8 mouse cellular contexts compared by ENCODE assay signal in the genomic region with DNA sequence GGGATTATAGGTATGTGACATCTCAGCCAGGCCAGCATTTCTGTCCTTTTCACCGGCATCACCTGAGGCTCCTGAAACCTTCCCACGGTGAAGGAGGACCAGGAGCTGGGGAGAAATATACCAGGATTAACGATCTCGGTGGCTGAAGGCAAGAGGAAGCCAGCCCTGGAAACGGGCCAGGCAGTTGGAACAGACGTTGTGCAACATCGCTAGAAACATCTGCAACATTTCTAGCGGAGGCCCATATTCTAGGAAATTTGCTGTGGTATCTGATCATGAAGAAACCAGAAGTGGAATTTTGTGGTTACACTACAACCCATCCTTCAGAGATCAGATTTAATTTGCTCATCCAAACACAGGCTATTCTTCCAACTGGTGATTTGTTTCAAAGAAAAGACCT. TPM values are rescaled to one million over a fixed set of nuclear protein-coding genes. Genes with fewer than 3 reads are reported as not detected.
DNase-seq lines count a peak whose midpoint lies in the region; ATAC-seq and TF ChIP-seq lines count a peak whose summit lies in the region.

No protein-coding gene starts in this region.

- intact Hi-C loops in left cerebral cortex, adult 2 months (cut with DNase I), result no loop called here
- intact Hi-C loops in gastrocnemius, postnatal 36 days (cut with DNase I), result no loop called here

- no peaks in the 10 kb centered on the region for H3K9me3 ChIP-seq in liver, embryonic 13.5 days (replicated peaks)

- TF ChIP-seq CTCF in left cerebral cortex, adult 2 months (IDR thresholded peaks at IDR 0.05), result no peak

- H3K4me3 ChIP-seq in left cerebral cortex, adult 2 months, result no peak overlapping the region
- no peak overlapping the region for H3K4me3 ChIP-seq in liver, embryonic 13.5 days (replicated peaks)

- ATAC-seq in liver, embryonic 13.5 days (ENCODE audit: low read depth), result no peak

- no peaks in the 10 kb centered on the region for H3K36me3 ChIP-seq in liver, embryonic 13.5 days

- WGBS in liver, embryonic 13.5 days (ENCODE audit: insufficient replicate concordance), result 16% methylated on average over 8 of the region's 8 CpGs

- H3K27ac ChIP-seq in left cerebral cortex, adult 2 months, result peak overlapping the region; percentile 7; the same call in 1 of the 2 replicates
- H3K27ac ChIP-seq in liver, embryonic 13.5 days, result no peak overlapping the region

- H3K27me3 ChIP-seq in liver, embryonic 13.5 days, result no peaks in the 10 kb centered on the region

- no peak for DNase-seq in left cerebral cortex, adult 2 months (ENCODE audit: extremely low spot score in 1 of 2, low spot score in 2 of 2)
- DNase-seq in left cerebral cortex, adult 9 months (ENCODE audit: low spot score in 2 of 2), result no peak
- DNase-seq in adrenal gland, adult (ENCODE audit: inconsistent age in 2 of 2, low spot score in 1 of 2), result peak; percentile 73 to 93
- peak; percentile 73 to 79 for DNase-seq in gastrocnemius, postnatal 36 days
- DNase-seq in liver, embryonic 13.5 days, result peak; percentile 11
- peak; percentile 71 for DNase-seq in skeletal muscle tissue, adult 2 months (ENCODE audit: low read depth, low spot score)
- DNase-seq in cerebellum, postnatal 36 days, result no peak
- no peak for DNase-seq in natural killer cell, adult 2 months (ENCODE audit: low spot score in 2 of 2)

- H3K4me2 ChIP-seq in liver, embryonic 13.5 days, result 0 out of 2 replicates have a peak overlapping the region, but pooled peaks have one; percentile 10

- peaks cover 94% of the 10 kb centered on the region for H3K4me1 ChIP-seq in liver, embryonic 13.5 days (replicated peaks)

- no peak overlapping the region for H3K9ac ChIP-seq in liver, embryonic 13.5 days

RNA-seq across cellular contexts. Expression of a gene that starts 38.1 kb away (rescaled TPM):
- total RNA-seq in left cerebral cortex, adult 2 months (2021), result 10 to 100 TPM; 30.9 to 42.1 TPM
- 10 to 100 TPM; 17.6 to 18.9 TPM for total RNA-seq in gastrocnemius, postnatal 36 days (2021)
- 67.1 and 82.5 TPM in 2 replicates for polyA plus RNA-seq in liver, embryonic 13.5 days (2015; fragmentation: Nextera tagmentation; extraction: Ambion mirVana)

Comparison
In these comparisons a context has a peak if more than half of its experiments do, and no peak if none do; other contexts are left out.
1. DNase-seq: peak in adrenal gland, adult (2 of 2), gastrocnemius, postnatal 36 days (2 of 2), liver, embryonic 13.5 days (single experiment) and skeletal muscle tissue, adult 2 months (single experiment); none in left cerebral cortex, adult 2 months (0 of 2), left cerebral cortex, adult 9 months (0 of 2), cerebellum, postnatal 36 days (0 of 2) and natural killer cell, adult 2 months (0 of 2).